Mouse (Mus musculus) hindbrain, embryonic 15.5 days (tissue): ENCODE results near the gene Mycbp. TPM values are rescaled to one million over a fixed set of nuclear protein-coding genes. Genes with fewer than 3 reads are reported as not detected.

ENCODE experiments used
- ATAC-seq: fragments of 200-750 bp; cut with Nextera tagmentation; 2 replicates; pipeline ENCODE4 v1.8.0; 2017; ENCODE audit warnings: low read depth, moderate number of reproducible peaks, moderate TSS enrichment; ENCODE audit not compliant: low FRiP score
- H3K27ac ChIP-seq: fragments of 300-500 bp; sonication (generic); replicated peaks from 2 replicates; pipeline ENCODE4 v1.5.1; 2015; ENCODE audit warnings: mild to moderate bottlenecking, inconsistent platforms
- H3K27me3 ChIP-seq: fragments of 300-500 bp; sonication (generic); 2 replicates; pipeline ENCODE4 v1.6.1; 2015; ENCODE audit warnings: control low read depth, inconsistent platforms
- H3K36me3 ChIP-seq: fragments of 300-500 bp; sonication (generic); 2 replicates; pipeline ENCODE4 v1.6.1; 2015; ENCODE audit warnings: control low read depth, inconsistent platforms
- H3K4me1 ChIP-seq: fragments of 300-500 bp; sonication (generic); replicated peaks from 2 replicates; pipeline ENCODE4 v1.6.1; 2015; ENCODE audit warnings: control low read depth, inconsistent platforms
- H3K4me2 ChIP-seq: fragments of 300-500 bp; sonication (generic); 2 replicates; pipeline ENCODE4 v1.6.1; 2015; ENCODE audit warnings: moderate library complexity, mild to moderate bottlenecking, inconsistent platforms
- H3K4me3 ChIP-seq: fragments of 300-500 bp; sonication (generic); 2 replicates; pipeline ENCODE4 v1.5.1; 2015; ENCODE audit warnings: mild to moderate bottlenecking, inconsistent platforms
- H3K9ac ChIP-seq: fragments of 300-500 bp; sonication (generic); 2 replicates; pipeline ENCODE4 v1.6.1; 2015; ENCODE audit warnings: inconsistent platforms
- H3K9me3 ChIP-seq: fragments of 300-500 bp; sonication (generic); 2 replicates; pipeline ENCODE4 v1.6.1; 2016; ENCODE audit warnings: control low read depth, inconsistent platforms
- WGBS: fragments of 180-500 bp; shearing (Covaris S2); methylation state at CpG from one replicate; pipeline ENCODE4 v1.1.7; 2015; 5-methylcytosine and 5-hydroxymethylcytosine counted together
- polyA plus RNA-seq: library from polyadenylated mRNA; unstranded; fragments of >200 nt; fragmentation: Nextera tagmentation; extraction: Ambion mirVana; gene quantifications from 2 replicates; pipeline ENCODE4 v1.2.1, GENCODE M21; 2015

Mycbp gene
- 34.2 and 44.3 TPM in 2 replicates for polyA plus RNA-seq

DNA sequence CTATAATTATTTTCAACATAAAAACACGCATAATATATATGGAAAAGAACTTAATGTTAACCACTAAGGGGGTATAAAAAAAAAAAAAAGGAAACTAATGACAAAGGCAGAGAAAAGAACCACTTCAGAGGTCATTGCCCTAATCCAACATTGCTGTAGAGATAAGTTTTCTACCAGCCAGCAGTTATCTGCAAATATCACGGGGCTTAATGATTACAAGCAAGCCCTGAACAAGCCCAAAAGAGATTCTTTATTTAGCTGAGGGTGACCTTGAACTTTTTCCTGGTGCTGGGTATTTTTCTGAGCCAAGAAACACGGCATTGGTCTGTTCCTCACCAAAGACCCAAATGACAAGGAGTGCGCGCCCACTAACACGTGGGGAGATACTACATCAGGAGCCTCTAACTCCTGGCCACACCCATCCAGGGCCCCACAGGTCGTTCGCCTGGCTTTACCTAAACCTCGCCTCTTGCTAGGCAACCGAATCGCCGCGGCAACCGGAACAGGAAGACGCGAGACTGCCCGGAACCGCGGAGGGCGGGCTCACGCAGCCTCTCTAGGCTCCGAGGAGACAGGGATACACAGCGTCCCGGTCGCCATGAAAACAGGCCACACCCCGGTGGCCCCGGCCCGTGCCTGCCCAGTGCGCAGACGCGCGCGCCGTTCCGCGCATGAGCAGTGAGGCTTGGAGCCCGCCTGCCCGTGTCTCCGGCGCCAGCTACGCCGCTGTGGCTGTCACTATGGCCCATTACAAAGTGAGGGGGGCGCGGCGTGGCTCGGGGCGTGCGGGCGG is at the start of gene Mycbp:
Gene Mycbp, plus strand, starts transcription at position 500 of the 793 bp plus-strand sequence.
- WGBS = under 1% methylated on average over 49 of the region's 49 CpGs
- Histone ChIP-seq H3K27me3 (no peaks in the 10 kb centered on the region), H3K36me3 (0 out of 2 replicates have a peak, but pooled peaks cover 6% of the 10 kb centered on the region), H3K9ac (peak within 1 kb of the TSS; percentile 79), H3K4me1 (peaks cover 21% of the 10 kb centered on the region), H3K4me3 (peak within 1 kb of the TSS; percentile 89), H3K9me3 (no peaks in the 10 kb centered on the region), H3K27ac (peak within 1 kb of the TSS; percentile 80), H3K4me2 (peak within 1 kb of the TSS; percentile 92)
- peak; percentile 100 for ATAC-seq

DNA sequence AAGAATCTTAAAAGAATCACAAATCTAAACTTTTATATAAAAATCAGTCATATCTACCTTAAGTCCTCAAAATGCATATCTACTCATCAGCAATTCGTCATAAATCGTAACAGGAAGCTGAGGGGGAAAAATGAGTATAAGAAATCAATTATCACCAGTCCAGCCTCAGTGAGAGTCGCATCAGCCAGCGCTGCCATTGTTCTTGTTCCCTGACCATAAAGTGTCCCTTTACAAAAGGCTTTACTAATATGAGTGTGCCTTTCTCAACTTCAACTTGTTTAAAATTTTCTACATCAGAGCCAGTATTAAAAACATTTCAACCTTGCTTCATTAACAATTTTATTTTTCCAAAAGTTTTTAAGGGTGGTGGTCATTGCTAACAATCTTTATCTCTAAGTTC is 47.7 kb upstream of the Mycbp start:
- Histone ChIP-seq H3K36me3 (no peaks in the 10 kb centered on the region), H3K9me3 (no peaks in the 10 kb centered on the region), H3K9ac (no peak overlapping the region), H3K4me1 (no peaks in the 10 kb centered on the region), H3K27me3 (no peaks in the 10 kb centered on the region), H3K4me2 (no peak overlapping the region), H3K4me3 (no peak overlapping the region), H3K27ac (no peak overlapping the region)
- 40% methylated on average over 4 of the region's 4 CpGs for WGBS
- ATAC-seq = no peak

DNA sequence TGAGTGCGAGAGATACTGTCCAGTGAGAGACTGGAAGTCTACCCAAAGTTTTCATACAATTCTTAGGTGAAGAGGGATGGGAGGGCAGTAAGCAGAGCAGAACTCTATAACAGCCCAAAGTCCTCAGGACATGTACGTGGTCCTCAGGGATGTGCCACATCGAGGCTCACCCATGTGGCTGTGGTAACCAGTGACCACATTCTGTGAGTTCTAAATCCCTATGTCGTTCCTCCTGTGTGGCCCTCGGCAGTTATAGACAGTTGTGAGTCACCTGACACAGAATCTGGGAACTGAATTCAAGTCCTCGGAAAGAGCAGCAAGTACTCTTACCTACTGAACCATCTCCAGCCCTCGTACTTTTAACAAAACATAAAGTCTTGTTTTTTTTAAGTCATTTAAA is 46.5 kb upstream of the Mycbp start:
- Histone ChIP-seq H3K9me3 (no peaks in the 10 kb centered on the region), H3K27me3 (no peaks in the 10 kb centered on the region)
- 93% methylated on average over 7 of the region's 7 CpGs for WGBS

DNA sequence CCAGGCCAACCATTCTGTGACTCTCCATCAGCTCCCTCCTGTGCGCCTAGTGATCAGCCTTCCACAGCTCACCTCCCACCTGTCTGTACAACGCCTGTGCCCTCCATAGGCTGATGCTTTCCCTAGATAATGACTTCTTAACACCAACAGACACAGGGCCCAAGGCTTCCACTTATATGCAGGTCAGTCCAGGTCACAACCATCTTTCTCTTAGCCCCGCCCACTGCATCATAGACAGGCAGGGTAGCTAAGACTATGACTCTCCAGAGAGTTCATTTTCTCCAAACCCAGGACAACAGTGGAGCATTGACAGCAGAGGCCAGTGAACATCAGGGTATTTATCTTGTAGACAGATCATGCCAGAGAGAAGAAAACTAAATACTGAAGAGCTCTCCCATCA is 45.3 kb upstream of the Mycbp start, which contains the start of gene 4933427I04Rik:
Gene 4933427I04Rik, plus strand, starts transcription at position 301 of the 400 bp plus-strand sequence.
- H3K27ac ChIP-seq = no peak within 1 kb of the TSS
- H3K4me3 ChIP-seq = no peak within 1 kb of the TSS
- no peaks in the 10 kb centered on the region for H3K4me1 ChIP-seq
- no peak within 1 kb of the TSS for H3K4me2 ChIP-seq
- H3K9me3 ChIP-seq = no peaks in the 10 kb centered on the region
- no peaks in the 10 kb centered on the region for H3K27me3 ChIP-seq
- no peak for ATAC-seq
- no peak within 1 kb of the TSS for H3K9ac ChIP-seq
- 85% methylated on average over 3 of the region's 3 CpGs for WGBS
- H3K36me3 ChIP-seq = no peaks in the 10 kb centered on the region

More for the DNA sequence above, 46.5 kb upstream of the Mycbp start:
- H3K4me3 ChIP-seq = no peak overlapping the region
- no peaks in the 10 kb centered on the region for H3K4me1 ChIP-seq
- H3K4me2 ChIP-seq = no peak overlapping the region
- H3K36me3 ChIP-seq = no peaks in the 10 kb centered on the region
- ATAC-seq = no peak
- no peak overlapping the region for H3K9ac ChIP-seq
- H3K27ac ChIP-seq = no peak overlapping the region

DNA sequence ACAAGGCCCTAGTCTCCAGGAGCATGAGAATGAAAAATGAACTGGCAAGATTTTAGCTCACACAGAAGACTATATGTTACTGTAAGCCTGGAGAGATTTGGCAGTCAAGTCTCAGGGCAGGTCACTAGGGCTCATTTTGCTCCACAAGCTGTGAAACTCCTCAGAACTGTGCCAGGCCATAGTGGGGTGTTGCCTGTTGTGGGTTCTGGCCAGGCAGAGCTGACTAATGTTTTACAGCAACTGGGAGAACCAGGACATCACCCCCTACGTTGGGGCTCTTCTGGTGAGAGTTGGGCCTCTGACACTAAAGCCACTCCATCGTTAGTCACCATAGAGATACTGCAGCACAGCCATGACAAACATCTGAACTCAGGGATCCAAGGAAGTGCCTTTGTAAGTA is 44.8 kb upstream of the Mycbp start:
- WGBS = 58% methylated on average over 2 of the region's 2 CpGs
- no peak overlapping the region for H3K9ac ChIP-seq
- no peaks in the 10 kb centered on the region for H3K27me3 ChIP-seq
- ATAC-seq = no peak
- no peak overlapping the region for H3K4me2 ChIP-seq
- no peaks in the 10 kb centered on the region for H3K36me3 ChIP-seq
- H3K4me3 ChIP-seq = no peak overlapping the region
- H3K4me1 ChIP-seq = no peaks in the 10 kb centered on the region
- no peak overlapping the region for H3K27ac ChIP-seq
- H3K9me3 ChIP-seq = no peaks in the 10 kb centered on the region

DNA sequence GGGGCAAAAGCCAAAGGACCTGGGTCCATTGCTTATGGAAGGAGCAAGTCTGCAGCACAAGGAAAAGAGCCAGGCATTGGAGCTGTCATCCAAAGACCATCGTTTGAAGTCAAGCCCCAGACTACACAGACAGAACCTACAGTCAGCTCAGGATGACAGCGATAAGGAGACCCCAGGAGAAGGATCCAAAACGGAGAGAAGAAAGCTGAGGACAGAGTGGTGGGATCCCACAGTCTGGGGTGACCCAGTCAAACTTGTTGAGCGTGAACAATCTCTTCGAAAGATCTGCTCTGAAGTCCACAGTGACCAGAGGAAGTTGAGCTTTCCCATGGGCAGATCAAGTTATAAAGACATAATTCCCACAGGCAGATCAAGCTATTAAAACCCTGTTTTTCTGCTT is 44.0 kb upstream of the Mycbp start:
- 87% methylated on average over 5 of the region's 5 CpGs for WGBS

DNA sequence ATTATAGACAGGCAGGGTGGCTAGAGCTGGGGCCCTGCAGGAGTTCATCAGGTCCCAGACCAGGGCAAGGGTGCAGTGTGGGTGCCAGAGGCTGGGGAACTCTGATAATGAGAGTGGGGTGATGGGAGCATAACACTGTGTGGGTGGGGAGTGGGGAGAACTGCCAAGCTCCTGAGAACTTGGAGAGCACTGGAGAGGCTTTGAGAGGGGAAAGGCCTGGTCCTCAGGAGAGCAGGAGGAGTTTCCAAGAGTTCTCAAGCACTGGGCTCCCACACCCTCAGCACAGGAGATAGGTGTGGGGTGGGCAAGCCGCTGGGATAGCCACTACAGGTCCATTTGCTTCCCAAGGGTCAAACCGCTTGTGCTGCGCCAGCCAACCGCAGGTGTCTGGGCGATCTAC is 10.9 kb upstream of the Mycbp start:
- no peak for ATAC-seq
- H3K4me2 ChIP-seq = no peak overlapping the region
- H3K27me3 ChIP-seq = no peaks in the 10 kb centered on the region
- H3K36me3 ChIP-seq = no peaks in the 10 kb centered on the region
- H3K9ac ChIP-seq = no peak overlapping the region
- H3K4me3 ChIP-seq = no peak overlapping the region
- no peaks in the 10 kb centered on the region for H3K4me1 ChIP-seq
- no peaks in the 10 kb centered on the region for H3K9me3 ChIP-seq
- H3K27ac ChIP-seq = no peak overlapping the region
- 92% methylated on average over 5 of the region's 5 CpGs for WGBS

More for the DNA sequence above, 44.0 kb upstream of the Mycbp start:
- Histone ChIP-seq H3K9ac (no peak overlapping the region), H3K4me1 (no peaks in the 10 kb centered on the region), H3K9me3 (no peaks in the 10 kb centered on the region), H3K27ac (no peak overlapping the region), H3K36me3 (no peaks in the 10 kb centered on the region), H3K27me3 (no peaks in the 10 kb centered on the region), H3K4me2 (no peak overlapping the region), H3K4me3 (no peak overlapping the region)
- ATAC-seq = no peak

DNA sequence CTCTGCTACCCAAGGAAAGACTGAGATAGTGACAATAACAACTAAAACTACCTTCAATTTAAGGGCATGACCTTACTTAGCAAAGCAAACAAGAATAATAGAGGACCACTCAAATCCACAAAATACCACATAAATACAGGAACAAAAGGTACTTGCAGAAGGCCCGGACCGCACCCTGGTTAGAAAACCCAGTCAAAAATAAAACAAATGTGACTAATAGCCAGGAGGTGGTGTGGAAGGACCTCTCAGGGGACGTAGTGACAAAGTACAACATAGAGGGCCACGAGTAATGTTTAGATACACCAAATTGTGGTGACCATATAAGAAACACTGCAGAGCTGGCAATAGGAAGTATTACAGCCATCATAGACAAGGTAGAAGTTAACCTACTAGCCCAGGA is 10.3 kb upstream of the Mycbp start:
- Histone ChIP-seq H3K4me3 (no peak overlapping the region), H3K36me3 (no peaks in the 10 kb centered on the region), H3K9me3 (no peaks in the 10 kb centered on the region), H3K9ac (no peak overlapping the region), H3K4me2 (no peak overlapping the region), H3K4me1 (no peaks in the 10 kb centered on the region), H3K27ac (no peak overlapping the region), H3K27me3 (no peaks in the 10 kb centered on the region)
- 84% methylated on average over 4 of the region's 4 CpGs for WGBS
- no peak for ATAC-seq

DNA sequence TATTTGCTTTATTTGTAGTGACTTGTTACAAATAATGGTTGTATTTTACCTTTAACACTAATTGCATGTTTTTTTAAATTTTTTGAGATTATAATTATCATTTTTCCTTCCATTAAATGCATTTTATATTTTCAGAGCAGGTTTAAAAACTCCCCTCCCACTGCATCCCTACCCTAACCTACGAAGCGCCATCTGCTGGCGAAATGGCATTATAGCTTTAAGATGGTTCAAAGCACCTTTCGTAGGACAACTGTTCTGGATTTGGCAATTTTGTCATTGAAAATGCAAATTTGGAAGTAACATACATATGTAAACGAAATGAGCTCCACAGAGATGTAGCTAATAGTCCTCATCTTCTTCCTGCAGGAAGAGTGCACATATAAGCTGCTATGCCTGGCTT is 5.9 kb upstream of the Mycbp start:
- no peaks in the 10 kb centered on the region for H3K36me3 ChIP-seq
- no peak overlapping the region for H3K4me3 ChIP-seq
- no peak overlapping the region for H3K9ac ChIP-seq
- H3K9me3 ChIP-seq = no peaks in the 10 kb centered on the region
- no peaks in the 10 kb centered on the region for H3K27me3 ChIP-seq
- ATAC-seq = no peak
- H3K4me2 ChIP-seq = no peak overlapping the region
- H3K27ac ChIP-seq = no peak overlapping the region
- WGBS = 8% methylated on average over 5 of the region's 5 CpGs
- peaks cover 4% of the 10 kb centered on the region for H3K4me1 ChIP-seq

DNA sequence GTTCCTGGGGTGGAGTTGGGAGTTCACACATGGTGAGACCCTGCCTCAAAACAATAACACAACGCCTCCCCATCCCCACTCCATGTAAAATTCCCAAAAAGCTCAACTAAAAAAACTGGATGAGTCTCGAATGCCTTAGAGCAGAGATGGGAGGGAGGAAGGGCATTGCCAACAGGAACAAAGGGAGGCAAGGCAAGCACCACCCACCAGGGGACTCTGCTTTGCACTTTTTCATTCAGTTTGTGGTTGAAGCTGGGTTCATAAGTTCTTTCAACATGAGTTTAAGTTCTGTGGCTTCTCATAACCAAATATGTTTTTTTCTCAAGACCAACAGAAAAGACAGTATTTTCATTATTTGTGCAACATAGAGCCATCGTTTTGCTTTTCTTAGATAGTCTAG is 1.2 kb upstream of the Mycbp start:
- Histone ChIP-seq H3K9me3 (no peaks in the 10 kb centered on the region), H3K27me3 (no peaks in the 10 kb centered on the region), H3K36me3 (no peaks in the 10 kb centered on the region), H3K9ac (no peak overlapping the region), H3K4me3 (no peak overlapping the region), H3K27ac (no peak overlapping the region), H3K4me1 (peaks cover 21% of the 10 kb centered on the region), H3K4me2 (no peak overlapping the region; the same call in 1 of the 2 replicates)
- 87% methylated on average over 3 of the region's 3 CpGs for WGBS
- ATAC-seq = no peak

DNA sequence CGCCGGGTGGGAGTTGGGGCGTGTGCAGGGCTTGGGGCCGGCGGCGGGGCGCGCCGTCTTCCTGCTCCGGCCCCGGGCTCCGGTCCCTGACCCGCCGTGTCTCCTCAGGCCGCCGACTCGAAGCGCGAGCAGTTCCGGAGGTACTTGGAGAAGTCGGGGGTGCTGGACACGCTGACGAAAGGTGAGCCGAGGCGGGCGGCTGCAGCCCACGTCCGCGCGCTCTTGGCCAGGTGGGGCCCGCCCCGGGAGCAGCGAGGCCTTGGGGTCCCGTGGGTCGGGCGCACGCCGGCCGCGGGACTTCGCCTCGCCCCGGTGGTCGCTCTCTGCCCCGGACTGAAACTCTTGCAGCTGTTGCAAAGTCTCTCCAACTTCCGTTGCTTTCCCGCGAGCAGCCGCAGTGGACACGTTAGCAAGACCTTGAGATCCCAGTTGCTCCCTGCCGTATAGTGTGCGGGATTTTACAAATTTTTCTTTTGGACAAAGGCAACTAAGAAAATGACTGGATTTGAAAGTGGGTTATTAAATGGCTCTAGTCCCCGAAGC is 565 bp downstream of the Mycbp start:
- H3K4me3 ChIP-seq = peak overlapping the region; percentile 89
- under 1% methylated on average over 53 of the region's 53 CpGs for WGBS
- 0 out of 2 replicates have a peak, but pooled peaks cover 6% of the 10 kb centered on the region for H3K36me3 ChIP-seq
- no peak for ATAC-seq
- H3K9ac ChIP-seq = peak overlapping the region; percentile 79
- peak overlapping the region; percentile 80 for H3K27ac ChIP-seq
- peaks cover 21% of the 10 kb centered on the region for H3K4me1 ChIP-seq
- H3K27me3 ChIP-seq = no peaks in the 10 kb centered on the region
- no peaks in the 10 kb centered on the region for H3K9me3 ChIP-seq
- peak overlapping the region; percentile 92 for H3K4me2 ChIP-seq

DNA sequence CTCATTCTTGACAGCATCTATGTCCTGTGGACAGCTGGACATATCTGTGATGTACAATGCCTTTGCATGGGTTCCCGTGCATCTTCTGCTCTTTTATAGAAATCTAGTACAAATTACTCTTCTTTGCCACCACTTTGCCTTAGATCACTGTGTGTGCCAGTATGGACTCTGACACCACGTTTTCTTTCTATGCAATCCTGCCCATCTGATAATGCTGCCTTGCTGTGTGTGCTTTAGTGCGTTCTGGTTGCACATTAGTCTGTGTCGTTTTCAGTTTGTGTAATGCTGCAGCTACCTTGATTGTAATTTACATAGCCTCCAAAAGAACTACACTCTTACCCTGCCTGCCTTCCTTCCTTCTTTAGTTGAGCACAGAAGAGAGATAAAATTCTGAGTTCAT is 6.9 kb downstream of the Mycbp start:
- Histone ChIP-seq H3K4me1 (peaks cover 17% of the 10 kb centered on the region), H3K9me3 (no peaks in the 10 kb centered on the region), H3K36me3 (peaks cover 10% of the 10 kb centered on the region; the same call in 1 of the 2 replicates), H3K27ac (no peak overlapping the region), H3K9ac (no peak overlapping the region), H3K4me2 (no peak overlapping the region), H3K4me3 (no peak overlapping the region), H3K27me3 (no peaks in the 10 kb centered on the region)
- ATAC-seq = no peak
- WGBS = 95% methylated on average over 4 of the region's 4 CpGs
